Mouse (Mus musculus): ENCODE measurements at regions not wholly inside any gene's neighbourhood (a gene's known extent, or its start where the extent isn't known, plus 50 kb on each side); places are given as distances from the start of the nearest gene placed in this dataset.

- in situ Hi-C loops (cut with MboI; ENCODE audit: low sequenced_read_pairs), result no loop called here
Observed at GRCm38 (mm10) chr11:64579826-64580225, 143.4 kb upstream of the F930015N05Rik start.

GRCm38 (mm10) chr11:64586056-64586455 lies 149.6 kb upstream of the F930015N05Rik start:
- in situ Hi-C loops (cut with MboI; ENCODE audit: low sequenced_read_pairs), result no loop called here

DNA sequence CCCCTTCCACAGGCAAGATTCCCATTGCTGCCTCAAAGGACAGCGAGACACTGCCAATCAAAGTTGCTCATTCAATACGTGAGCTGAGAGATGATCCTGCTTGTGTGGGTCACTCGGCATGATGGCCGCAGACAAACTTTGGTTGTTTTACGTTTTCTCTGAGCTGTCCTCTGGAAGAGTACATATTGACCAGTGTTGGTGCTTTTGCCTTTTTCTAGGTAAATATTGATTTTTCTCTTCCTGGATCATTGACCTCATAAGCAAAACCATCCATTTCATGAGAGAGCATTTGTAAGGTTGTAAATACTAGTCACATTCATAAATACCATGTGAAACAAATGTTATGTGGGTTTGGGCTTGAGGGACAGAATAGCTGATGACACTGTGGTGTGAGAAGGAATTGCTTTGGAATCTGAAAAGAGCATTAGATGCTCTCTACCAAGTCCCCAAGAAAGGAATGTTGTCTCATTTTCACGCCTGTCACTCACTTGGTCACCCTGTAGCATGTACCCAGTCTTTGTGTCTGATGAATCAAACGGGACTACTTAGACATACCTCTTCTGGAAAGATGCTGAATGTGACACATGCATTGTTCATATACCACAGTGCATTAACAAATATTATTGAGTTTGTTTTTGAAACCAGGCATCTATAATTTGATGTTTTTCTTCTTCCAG lies 150.7 kb upstream of the F930015N05Rik start:
- in situ Hi-C loops (cut with MboI; ENCODE audit: low sequenced_read_pairs), result no loop called here

GRCm38 (mm10) chr11:64587751-64588600 lies 151.5 kb upstream of the F930015N05Rik start:
- in situ Hi-C loops (cut with MboI; ENCODE audit: low sequenced_read_pairs), result no loop called here

GRCm38 (mm10) chr11:64588601-64588989 lies 152.1 kb upstream of the F930015N05Rik start:
- in situ Hi-C loops (cut with MboI; ENCODE audit: low sequenced_read_pairs), result no loop called here

DNA sequence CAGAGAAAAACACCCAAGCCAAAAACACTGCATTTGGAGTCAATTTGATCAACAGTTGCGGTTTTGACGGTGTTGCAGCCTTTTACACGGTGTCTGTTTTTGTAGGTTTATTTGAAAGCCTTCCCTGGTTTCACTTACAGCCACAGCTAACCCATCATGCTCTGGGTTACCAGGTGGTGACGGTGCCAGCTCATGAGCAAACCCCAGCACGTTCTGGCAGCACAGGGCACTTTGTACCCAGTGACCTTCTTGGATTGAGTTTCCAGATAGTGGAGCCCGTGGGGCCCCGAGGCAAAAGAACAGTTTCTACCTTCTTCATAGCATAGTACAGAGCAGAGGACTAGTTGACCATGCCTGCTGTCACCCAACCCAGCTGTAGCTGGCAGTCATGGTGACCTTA lies 152.6 kb upstream of the F930015N05Rik start:
- in situ Hi-C loops (cut with MboI; ENCODE audit: low sequenced_read_pairs), result no loop called here

- in situ Hi-C loops (cut with MboI; ENCODE audit: low sequenced_read_pairs), result no loop called here
Observed at GRCm38 (mm10) chr11:64590091-64590490, 153.6 kb upstream of the F930015N05Rik start.

- in situ Hi-C loops (cut with MboI; ENCODE audit: low sequenced_read_pairs), result no loop called here
Observed at GRCm38 (mm10) chr11:64592253-64592652, 155.8 kb upstream of the F930015N05Rik start.

- in situ Hi-C loops (cut with MboI; ENCODE audit: low sequenced_read_pairs), result no loop called here
Observed at GRCm38 (mm10) chr11:64597305-64597704, 160.9 kb upstream of the F930015N05Rik start.

DNA sequence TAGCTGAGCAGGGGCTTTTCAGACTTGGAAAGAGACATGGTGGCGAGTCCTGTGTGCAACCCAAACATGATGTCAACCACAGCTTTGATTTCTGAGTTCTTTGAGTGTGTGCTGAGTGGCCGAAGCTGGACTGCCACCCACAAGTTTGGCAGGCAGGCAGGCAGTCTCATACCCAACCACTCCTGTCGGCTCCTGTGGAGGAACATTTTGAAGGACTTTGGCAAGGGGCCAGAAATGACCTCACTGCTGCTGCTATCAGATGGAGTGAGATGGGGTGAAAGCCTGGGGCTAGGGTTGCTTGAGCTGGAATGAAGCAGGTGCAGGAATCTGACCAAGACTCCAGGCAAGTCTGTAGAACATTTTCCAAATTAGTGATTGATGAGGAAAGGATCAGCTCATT lies 162.7 kb upstream of the F930015N05Rik start:
- in situ Hi-C loops (cut with MboI; ENCODE audit: low sequenced_read_pairs), result no loop called here

DNA sequence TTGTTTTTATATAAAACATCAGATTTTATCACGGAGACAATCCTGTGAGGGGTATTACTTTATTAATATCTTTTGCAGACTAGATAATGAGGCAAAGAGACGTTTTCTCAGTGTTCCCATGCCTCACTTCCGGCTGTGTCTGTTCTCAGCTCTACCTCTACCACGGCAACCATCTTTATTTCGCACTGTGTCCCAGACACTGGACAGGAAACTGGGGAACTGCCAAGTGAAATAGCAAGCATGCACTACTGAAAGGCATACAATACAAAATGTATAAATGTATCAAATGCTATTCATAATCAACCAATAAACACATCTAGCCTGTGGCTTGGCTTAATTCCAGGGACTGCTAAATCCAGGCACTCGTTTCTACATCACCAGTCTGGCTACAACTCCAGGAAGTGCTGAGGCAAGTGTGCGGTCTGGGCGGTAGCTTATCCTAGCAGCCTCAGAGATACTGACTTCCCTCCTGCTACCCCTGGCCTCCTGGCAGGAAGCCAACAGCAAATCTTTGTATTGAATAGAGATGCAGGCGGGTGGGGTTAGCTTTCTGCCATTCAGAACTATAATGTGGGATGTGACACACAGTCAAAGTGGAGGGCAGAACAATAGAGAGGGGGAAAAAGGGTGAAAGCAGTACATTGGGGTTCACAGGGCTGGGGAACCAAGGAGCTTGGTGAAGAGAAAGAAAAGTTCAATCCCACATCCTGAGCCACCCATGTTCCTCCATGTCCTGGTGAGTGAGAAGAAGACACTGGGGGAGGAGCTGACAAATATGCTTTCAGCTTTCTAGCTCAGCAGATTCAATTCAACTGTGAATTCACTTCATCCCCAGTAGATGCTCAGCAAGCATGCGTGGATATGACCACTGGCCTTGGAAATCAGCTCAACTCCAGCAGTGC lies 164.0 kb upstream of the F930015N05Rik start:
- in situ Hi-C loops (cut with MboI; ENCODE audit: low sequenced_read_pairs), result no loop called here

- in situ Hi-C loops (cut with MboI; ENCODE audit: low sequenced_read_pairs), result no loop called here
Observed at GRCm38 (mm10) chr11:64609043-64609442, 172.6 kb upstream of the F930015N05Rik start.

DNA sequence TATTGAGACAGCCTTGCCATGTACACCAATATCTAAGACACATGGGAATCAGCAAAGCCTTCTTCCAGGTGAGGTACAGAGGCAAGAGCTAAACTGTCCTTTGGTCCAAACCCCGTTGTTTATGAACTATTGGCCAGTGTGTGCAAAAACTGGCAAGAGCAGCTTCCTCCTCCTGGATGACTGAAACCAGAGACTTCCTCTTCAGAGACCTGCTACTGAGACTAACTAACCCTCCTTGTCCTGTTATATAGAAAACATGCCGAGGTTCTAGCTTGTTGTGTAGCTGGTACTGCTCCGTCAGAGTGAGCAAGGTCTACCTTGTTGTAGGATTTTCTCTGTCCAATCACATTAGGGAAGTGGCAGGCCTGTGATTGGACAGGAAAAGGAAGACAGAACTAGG lies 174.3 kb upstream of the F930015N05Rik start:
- in situ Hi-C loops (cut with MboI; ENCODE audit: low sequenced_read_pairs), result no loop called here

- in situ Hi-C loops (cut with MboI; ENCODE audit: low sequenced_read_pairs), result no loop called here
Observed at GRCm38 (mm10) chr11:64615140-64615539, 178.7 kb upstream of the F930015N05Rik start.

DNA sequence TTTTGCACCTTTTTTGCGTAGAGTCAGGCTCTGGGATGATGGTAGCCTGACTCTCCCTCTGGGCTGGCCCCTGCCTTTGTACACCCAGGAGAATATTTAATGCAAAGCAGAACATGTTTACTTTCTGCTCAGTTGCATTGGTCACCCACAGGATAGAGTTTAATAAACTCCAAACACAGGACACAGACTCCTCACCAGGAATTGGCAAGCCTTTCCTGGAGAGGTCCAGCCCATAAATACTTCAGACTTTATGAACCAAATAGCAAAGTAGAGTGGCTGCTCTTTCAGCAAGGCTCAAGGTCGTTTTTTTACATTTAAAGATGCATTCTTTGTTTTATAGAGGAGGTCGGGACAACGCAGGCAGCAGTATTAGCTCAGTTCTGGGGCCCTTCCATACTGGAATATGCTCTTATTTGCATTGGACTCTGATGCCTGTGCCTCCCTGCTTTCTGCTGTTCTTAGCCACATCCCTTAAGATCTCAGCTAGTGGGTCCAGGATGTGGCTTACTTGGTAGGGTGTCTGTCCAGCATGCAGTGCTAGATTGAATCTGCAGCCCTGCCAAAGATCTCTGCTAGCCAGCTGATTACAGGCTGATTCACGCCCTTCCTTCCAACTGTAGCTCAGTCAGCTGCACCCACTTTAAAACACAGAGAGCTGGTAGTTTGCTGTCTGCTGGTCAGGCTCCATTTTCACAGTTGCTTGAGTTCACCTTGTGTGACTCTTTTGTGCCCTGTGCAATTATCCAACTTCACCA lies 182.4 kb upstream of the F930015N05Rik start:
- in situ Hi-C loops (cut with MboI; ENCODE audit: low sequenced_read_pairs), result no loop called here

- in situ Hi-C loops (cut with MboI; ENCODE audit: low sequenced_read_pairs), result no loop called here
Observed at GRCm38 (mm10) chr11:64627180-64627579, 190.7 kb upstream of the F930015N05Rik start.

- in situ Hi-C loops (cut with MboI; ENCODE audit: low sequenced_read_pairs), result no loop called here
Observed at GRCm38 (mm10) chr11:64640947-64641346, 204.5 kb upstream of the F930015N05Rik start.

DNA sequence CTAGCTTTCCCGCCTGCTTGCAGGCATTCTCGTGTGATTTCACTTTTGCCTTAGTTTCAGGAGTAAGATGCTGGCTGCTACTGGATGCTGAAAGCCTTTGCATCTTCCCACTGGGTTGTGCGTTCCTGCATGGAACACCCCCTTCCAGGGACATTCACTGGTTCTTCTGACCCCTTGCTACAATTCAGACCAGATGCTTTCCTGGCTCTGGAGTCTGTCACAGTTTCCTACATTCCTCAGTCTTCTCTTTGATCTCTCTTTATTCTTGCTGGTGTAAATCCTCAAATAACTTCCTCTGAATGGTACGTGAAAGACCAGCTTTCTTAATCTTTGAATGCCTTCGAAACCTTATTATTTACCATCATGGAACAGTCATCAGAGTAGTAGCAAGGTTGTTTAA lies 206.7 kb upstream of the F930015N05Rik start:
- in situ Hi-C loops (cut with MboI; ENCODE audit: low sequenced_read_pairs), result no loop called here

DNA sequence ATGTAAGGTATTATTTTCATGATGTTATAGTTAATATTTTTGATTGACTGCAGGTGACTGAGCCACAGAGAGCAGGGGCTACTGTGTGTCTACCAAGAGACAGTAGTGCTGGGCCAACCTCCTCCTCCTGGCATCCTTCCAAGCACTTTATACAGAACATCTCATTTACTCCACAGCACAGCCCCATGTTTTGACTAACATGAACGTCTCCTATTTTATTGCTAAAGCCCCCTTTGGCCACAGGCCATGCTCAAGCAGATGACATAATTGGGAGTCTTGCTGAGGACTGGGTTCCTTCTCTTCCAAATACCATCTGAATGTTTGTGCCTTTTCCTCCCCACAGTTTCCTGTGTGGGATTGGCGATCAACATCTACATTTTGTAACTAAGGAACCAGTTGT lies 211.5 kb upstream of the F930015N05Rik start:
- in situ Hi-C loops (cut with MboI; ENCODE audit: low sequenced_read_pairs), result no loop called here

GRCm38 (mm10) chr11:64650571-64651282 lies 214.3 kb upstream of the F930015N05Rik start:
- in situ Hi-C loops (cut with MboI; ENCODE audit: low sequenced_read_pairs), result no loop called here

Measured in CH12F3 (cell line).